Mouse (Mus musculus): Measurements from ENCODE around the gene St6galnac4. TPM values are rescaled to one million over a fixed set of nuclear protein-coding genes. Genes with fewer than 3 reads are reported as not detected.

St6galnac4 gene
- total and polyA plus RNA-seq, 3 experiments: 16.2 to 25.2 (median 17.8) TPM

DNA sequence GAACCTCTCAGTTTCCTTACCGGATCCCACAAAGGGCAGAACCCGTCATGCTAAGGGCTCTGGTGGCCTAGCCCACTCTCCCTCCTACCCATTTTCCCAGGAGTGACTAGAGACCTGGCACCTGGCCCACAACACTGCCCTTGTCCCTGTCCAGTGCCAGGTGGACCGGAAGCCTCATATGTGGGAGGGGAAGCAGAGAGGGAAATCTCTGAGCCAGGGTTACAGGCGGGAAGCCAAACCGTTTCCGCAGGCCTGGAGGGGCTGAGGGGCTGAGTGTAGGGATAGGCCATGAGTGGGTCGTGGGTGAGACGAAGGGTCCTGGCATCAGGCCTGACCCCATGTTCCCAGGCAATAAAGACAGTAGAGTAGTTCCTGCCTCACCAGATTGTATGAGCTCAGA is 11.6 kb downstream of the St6galnac4 start:
- DNase-seq: peak; percentile 53 to 58
- Histone ChIP-seq H3K79me2 (replicated peaks; ENCODE audit: control insufficient read depth, insufficient read depth, low read length) (no peaks in the 10 kb centered on the region), H3K27ac (peak overlapping the region; percentile 55), H3K36me3 (ENCODE audit: control insufficient read depth, insufficient read depth, low read length) (no peaks in the 10 kb centered on the region), H3K27me3 (ENCODE audit: control insufficient read depth, insufficient read depth, low read length) (no peaks in the 10 kb centered on the region), H3K4me3 (no peak overlapping the region), H3K4me1 (ENCODE audit: control insufficient read depth, insufficient read depth, low read length) (peaks cover 9% of the 10 kb centered on the region), H3K9ac (ENCODE audit: low read depth, low read length) (no peak overlapping the region)
- intact Hi-C loops (cut with DNase I): no loop called here
- TF ChIP-seq POLR2A (IDR thresholded peaks at IDR 0.05; ENCODE audit: insufficient read depth, low read depth, low read length): no peak
- TF ChIP-seq CTCF (IDR thresholded peaks at IDR 0.05): no peak
- no peak for TF ChIP-seq EP300 (IDR thresholded peaks at IDR 0.05; ENCODE audit: insufficient read depth, low read depth, low read length)
- 43% methylated on average over 8 of the region's 8 CpGs for WGBS

DNA sequence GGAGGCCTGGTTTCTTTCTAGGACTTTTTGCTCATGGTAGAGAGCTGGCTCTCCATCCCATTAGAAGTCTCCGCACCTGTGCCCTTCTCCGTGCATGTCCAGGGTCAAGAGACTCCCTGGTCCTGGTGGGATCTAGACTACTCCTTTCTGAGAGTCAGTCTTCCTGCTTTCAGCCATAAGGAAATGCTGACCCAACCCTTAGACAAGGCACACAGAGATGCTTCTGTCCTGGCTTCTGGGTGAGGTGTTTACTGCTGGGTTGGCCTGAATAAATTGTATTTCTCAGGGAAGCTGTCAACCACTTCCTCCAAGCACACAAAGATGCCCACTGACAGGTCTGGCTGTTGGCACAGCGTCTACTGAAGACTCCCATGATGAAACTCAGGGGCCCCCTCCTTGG is 12.5 kb downstream of the St6galnac4 start, which contains the start of gene St6galnac6:
St6galnac6 (plus strand) TSS at position 301 of the 400 bp plus-strand sequence.
- H3K4me1 ChIP-seq (ENCODE audit: control insufficient read depth, insufficient read depth, low read length): peaks cover 9% of the 10 kb centered on the region
- no peak for TF ChIP-seq CTCF (IDR thresholded peaks at IDR 0.05)
- no peak for TF ChIP-seq POLR2A (IDR thresholded peaks at IDR 0.05; ENCODE audit: insufficient read depth, low read depth, low read length)
- TF ChIP-seq EP300 (IDR thresholded peaks at IDR 0.05; ENCODE audit: insufficient read depth, low read depth, low read length): no peak
- no peak for DNase-seq
- no peaks in the 10 kb centered on the region for H3K36me3 ChIP-seq (ENCODE audit: control insufficient read depth, insufficient read depth, low read length)
- no peaks in the 10 kb centered on the region for H3K79me2 ChIP-seq (replicated peaks; ENCODE audit: control insufficient read depth, insufficient read depth, low read length)
- no peaks in the 10 kb centered on the region for H3K27me3 ChIP-seq (ENCODE audit: control insufficient read depth, insufficient read depth, low read length)
- H3K4me3 ChIP-seq: no peak within 1 kb of the TSS
- H3K27ac ChIP-seq: no peak within 1 kb of the TSS; the same call in 1 of the 2 replicates
- intact Hi-C loops (cut with DNase I): no loop called here
- no peak within 1 kb of the TSS for H3K9ac ChIP-seq (ENCODE audit: low read depth, low read length)
- WGBS: 89% methylated on average over 3 of the region's 3 CpGs

GRCm38 (mm10) chr2:32601417-32602065 is 14.6 kb downstream of the St6galnac4 start:
- intact Hi-C loops (cut with DNase I): loop anchor here (1.0 kb wide), 2 partner anchors 14 to 18 kb away; partner anchors contain the start of gene St6galnac4
- Histone ChIP-seq H3K36me3 (ENCODE audit: control insufficient read depth, insufficient read depth, low read length) (no peaks in the 10 kb centered on the region), H3K9ac (ENCODE audit: low read depth, low read length) (no peak overlapping the region), H3K27me3 (ENCODE audit: control insufficient read depth, insufficient read depth, low read length) (no peaks in the 10 kb centered on the region), H3K79me2 (replicated peaks; ENCODE audit: control insufficient read depth, insufficient read depth, low read length) (no peaks in the 10 kb centered on the region), H3K27ac (peak overlapping the region; percentile 47), H3K4me3 (no peak overlapping the region), H3K4me1 (ENCODE audit: control insufficient read depth, insufficient read depth, low read length) (peaks cover 9% of the 10 kb centered on the region)
- WGBS: 46% methylated on average over 8 of the region's 8 CpGs
- DNase-seq: peak; percentile 53 to 59
- peak; percentile 66 for TF ChIP-seq CTCF (IDR thresholded peaks at IDR 0.05)
- TF ChIP-seq EP300 (IDR thresholded peaks at IDR 0.05; ENCODE audit: insufficient read depth, low read depth, low read length): no peak
- TF ChIP-seq POLR2A (IDR thresholded peaks at IDR 0.05; ENCODE audit: insufficient read depth, low read depth, low read length): no peak

GRCm38 (mm10) chr2:32602600-32603054 is 15.7 kb downstream of the St6galnac4 start:
- Histone ChIP-seq H3K27ac (peak overlapping the region; percentile 47), H3K27me3 (ENCODE audit: control insufficient read depth, insufficient read depth, low read length) (no peaks in the 10 kb centered on the region), H3K36me3 (ENCODE audit: control insufficient read depth, insufficient read depth, low read length) (no peaks in the 10 kb centered on the region), H3K4me3 (peak overlapping the region; percentile 35), H3K4me1 (ENCODE audit: control insufficient read depth, insufficient read depth, low read length) (peaks cover 9% of the 10 kb centered on the region), H3K79me2 (replicated peaks; ENCODE audit: control insufficient read depth, insufficient read depth, low read length) (no peaks in the 10 kb centered on the region), H3K9ac (ENCODE audit: low read depth, low read length) (no peak overlapping the region)
- TF ChIP-seq EP300 (IDR thresholded peaks at IDR 0.05; ENCODE audit: insufficient read depth, low read depth, low read length): peak; percentile 57; the same call in 1 of the 2 replicates
- TF ChIP-seq CTCF (IDR thresholded peaks at IDR 0.05): peak; percentile 98
- TF ChIP-seq POLR2A (IDR thresholded peaks at IDR 0.05; ENCODE audit: insufficient read depth, low read depth, low read length): peak; percentile 75
- peak; percentile 89 to 93 for DNase-seq
- under 1% methylated on average over 11 of the region's 11 CpGs for WGBS
- intact Hi-C loops (cut with DNase I): loop anchor here (1.0 kb wide), 2 partner anchors 15 to 19 kb away; partner anchors contain the start of gene St6galnac4

- no peaks in the 10 kb centered on the region for H3K27me3 ChIP-seq (ENCODE audit: control insufficient read depth, insufficient read depth, low read length)
- DNase-seq: no peak
- 37% methylated on average over 10 of the region's 10 CpGs for WGBS
- no peaks in the 10 kb centered on the region for H3K36me3 ChIP-seq (ENCODE audit: control insufficient read depth, insufficient read depth, low read length)
- peaks cover 5% of the 10 kb centered on the region for H3K4me1 ChIP-seq (ENCODE audit: control insufficient read depth, insufficient read depth, low read length)
- TF ChIP-seq CTCF (IDR thresholded peaks at IDR 0.05) (no peak), POLR2A (IDR thresholded peaks at IDR 0.05; ENCODE audit: insufficient read depth, low read depth, low read length) (no peak), EP300 (IDR thresholded peaks at IDR 0.05; ENCODE audit: insufficient read depth, low read depth, low read length) (no peak)
- H3K27ac ChIP-seq: no peak overlapping the region
- no peaks in the 10 kb centered on the region for H3K79me2 ChIP-seq (replicated peaks; ENCODE audit: control insufficient read depth, insufficient read depth, low read length)
- no peak overlapping the region for H3K9ac ChIP-seq (ENCODE audit: low read depth, low read length)
- intact Hi-C loops (cut with DNase I): no loop called here
- no peak overlapping the region for H3K4me3 ChIP-seq
Observed at GRCm38 (mm10) chr2:32604631-32605030, 17.7 kb downstream of the St6galnac4 start.
